Mouse (Mus musculus) retina, embryonic 14.5 days (tissue): ENCODE data around the gene Spaca3.
A peak's percentile ranks its signal among the peaks of the same experiment; 100 is the strongest.

Experiments
- DNase-seq: peaks from one replicate; pipeline ENCODE4 v3.0.0-alpha.2; 2015; ENCODE audit warnings: low spot score

Spaca3 gene

GRCm38 (mm10) chr11:80868039-80868438, 9.9 kb downstream of the Spaca3 start:
- no peak for DNase-seq

DNA sequence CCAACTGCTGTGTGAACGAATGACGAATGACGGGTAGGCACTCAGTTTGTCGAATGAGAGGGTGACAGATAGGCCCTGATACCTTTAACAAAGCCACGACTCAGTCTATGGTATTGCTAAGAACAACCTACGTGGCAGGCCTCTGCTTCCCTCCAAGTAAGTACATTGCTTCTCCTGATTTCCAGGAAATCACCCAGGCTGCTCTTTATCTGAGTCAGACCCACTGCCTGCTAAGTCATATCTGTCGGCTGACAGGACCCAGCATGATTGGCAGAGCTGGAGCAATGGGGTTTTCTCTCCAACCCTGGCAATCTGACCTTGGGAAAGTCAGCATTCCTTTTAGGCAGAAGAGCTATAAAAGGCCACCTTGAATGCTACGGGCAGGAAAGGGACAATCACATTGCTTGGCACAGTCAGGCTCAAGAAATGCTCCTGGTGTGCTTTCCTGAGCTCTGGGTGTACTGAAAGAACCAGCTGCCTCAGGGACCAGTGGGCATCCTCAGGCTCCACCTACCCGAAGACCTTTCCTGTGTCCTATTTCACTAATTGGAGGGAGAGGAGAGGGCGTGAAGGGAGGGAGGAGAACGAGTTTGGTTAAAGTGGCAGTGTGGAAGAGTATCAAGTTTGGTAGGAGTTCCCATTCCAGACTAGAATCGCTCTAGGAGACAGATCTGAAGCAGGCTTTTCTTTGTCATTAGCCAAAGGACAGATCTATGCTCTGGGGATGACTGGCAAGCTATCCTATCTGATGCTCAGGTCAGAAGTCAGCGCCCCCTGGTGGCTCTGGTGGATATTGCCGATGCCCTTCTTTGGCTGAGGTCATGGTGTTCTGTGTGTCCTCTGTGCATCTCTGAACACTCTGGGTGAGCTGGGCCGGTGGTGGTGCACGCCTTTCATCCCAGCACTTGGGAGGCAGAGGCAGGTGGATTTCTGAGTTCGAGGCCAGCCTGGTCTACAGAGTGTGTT, 14.6 kb downstream of the Spaca3 start:
- peak; percentile 85 for DNase-seq

GRCm38 (mm10) chr11:80877131-80877651, 19.0 kb downstream of the Spaca3 start:
- DNase-seq = peak; percentile 63

GRCm38 (mm10) chr11:80878026-80878425, 19.9 kb downstream of the Spaca3 start:
- no peak for DNase-seq

GRCm38 (mm10) chr11:80882229-80882810, 24.2 kb downstream of the Spaca3 start:
- no peak for DNase-seq

DNA sequence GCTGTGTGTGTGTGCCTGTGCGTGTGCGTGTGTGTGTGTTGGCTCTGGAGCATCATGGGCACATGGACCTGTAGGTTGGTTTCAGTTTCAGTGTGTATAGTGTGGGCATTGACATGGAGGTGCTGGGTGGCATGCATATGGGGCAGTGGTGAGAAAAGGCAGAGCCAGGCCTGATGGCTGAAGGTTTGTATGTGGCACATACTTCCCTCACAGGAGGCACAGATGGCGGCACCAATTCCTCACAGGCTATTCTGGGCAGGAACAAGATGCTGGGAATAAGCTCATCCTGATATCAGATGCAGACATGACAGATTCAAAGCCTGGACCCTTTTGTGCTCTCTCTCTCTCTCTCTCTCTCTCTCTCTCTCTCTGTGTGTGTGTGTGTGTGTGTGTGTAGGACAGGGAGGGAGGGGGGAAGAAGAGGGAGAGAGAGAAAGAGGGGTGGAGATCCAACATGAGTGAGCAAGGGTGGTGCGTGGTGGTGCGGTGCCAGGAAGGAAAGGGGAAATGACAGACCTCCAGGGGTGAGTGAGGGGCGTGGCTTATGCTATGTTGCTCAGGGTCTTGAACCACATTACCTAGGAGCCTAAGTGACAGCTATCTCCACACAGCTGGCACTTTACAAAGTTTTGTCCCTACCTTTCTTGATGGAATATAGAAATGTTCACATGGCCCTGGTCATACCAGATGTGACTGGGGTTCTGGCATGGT, 26.5 kb downstream of the Spaca3 start:
- DNase-seq = no peak

GRCm38 (mm10) chr11:80886365-80886764, 28.2 kb downstream of the Spaca3 start:
- DNase-seq = no peak

- DNase-seq = no peak
Observed at GRCm38 (mm10) chr11:80887021-80887420, 28.9 kb downstream of the Spaca3 start.

DNA sequence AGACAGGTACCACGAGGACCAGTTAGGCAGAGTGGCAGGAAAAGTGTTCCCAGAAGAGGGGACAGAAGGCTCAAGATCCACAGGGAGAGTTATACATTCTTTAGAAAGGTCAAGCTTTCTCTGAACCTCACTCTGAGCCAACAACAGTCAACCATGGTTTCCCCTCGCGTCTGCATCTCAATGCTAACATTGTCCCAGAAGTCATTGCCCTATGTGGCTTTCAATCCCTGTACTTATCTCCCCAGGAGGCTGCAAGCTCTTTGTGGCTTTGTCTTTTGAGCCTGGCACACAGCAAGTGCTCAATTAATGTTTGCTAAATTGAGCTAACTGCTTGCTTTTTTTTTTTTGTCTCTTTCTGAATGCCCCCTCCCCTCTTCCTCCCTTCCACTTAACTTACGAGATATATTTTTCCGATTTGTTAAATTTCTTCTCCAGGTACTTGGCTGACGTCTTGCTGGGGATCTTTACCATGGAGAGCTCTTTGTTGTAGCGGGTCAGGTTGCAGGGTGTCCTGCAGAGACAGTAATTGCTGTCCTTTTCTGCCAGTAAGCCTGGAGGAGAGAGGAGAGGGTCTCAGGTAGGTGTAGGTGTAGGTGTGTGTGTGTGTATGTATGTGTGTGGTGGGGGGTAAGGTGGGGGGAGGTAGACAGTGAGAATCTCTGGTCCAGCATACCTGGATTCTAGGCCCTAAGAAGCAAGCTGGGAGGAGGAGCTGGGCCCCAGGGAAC, 31.3 kb downstream of the Spaca3 start:
- no peak for DNase-seq

DNA sequence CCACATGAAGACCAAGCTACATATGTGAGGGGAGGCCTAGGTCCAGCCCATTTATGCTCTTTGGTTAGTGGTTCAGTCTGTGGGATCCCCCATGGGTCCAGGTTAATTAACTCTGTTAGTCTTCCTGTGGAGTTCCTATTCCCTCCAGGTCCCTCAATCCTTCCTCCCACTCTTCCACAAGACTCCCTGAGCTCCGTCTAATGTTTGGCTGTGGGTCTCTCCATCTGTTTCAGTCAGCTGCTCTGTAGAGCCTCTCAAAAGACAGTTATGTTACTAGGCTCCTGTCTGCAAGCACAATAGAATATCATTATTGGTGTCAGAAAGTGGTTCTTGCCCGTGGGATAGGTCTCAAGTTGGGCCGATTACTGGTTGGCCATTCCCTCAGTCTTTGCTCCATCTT, 37.7 kb downstream of the Spaca3 start:
- no peak for DNase-seq

- no peak for DNase-seq
Observed at GRCm38 (mm10) chr11:80900555-80900954, 42.4 kb downstream of the Spaca3 start.

GRCm38 (mm10) chr11:80902664-80903063, 44.5 kb downstream of the Spaca3 start:
- DNase-seq = no peak

DNA sequence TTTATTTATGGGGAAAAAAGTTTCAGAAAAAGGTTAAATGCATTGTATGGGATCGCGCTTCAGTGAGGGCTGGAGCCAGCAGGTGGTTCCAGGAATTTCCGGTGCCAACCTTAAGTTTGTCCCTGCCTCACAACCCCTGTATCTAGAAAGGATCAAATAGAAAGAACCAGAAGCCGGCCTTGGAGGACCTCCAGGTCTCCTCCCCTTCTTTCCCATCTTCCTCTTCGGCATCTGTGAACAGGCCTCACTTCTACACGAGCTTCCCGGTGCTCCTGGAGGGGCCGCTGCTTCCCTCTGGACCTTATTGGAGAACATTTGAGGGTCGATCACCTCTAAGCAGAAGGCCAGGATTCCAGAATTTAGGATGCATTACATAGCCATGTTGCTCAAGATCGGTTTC, 45.3 kb downstream of the Spaca3 start:
- no peak for DNase-seq

DNA sequence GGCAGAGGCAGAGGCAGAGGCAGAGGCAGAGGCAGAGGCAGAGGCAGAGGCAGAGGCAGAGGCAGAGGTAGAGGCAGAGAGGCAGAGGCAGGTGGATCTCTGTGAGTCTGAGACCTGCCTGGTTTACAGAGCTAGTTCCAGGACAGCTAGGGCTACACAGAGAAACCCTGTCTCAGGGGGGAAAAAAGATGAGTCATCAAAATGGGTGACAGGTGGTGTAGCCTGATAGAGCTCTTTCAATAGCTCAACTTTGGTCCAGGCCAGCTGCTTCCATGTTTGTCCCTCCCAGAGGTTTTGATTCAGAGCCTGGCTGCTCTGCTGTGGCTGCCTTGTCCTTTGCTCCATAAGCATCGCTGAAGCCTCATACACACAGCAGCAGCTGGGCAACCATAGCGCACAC, 46.4 kb downstream of the Spaca3 start:
- peak; percentile 33 for DNase-seq

DNA sequence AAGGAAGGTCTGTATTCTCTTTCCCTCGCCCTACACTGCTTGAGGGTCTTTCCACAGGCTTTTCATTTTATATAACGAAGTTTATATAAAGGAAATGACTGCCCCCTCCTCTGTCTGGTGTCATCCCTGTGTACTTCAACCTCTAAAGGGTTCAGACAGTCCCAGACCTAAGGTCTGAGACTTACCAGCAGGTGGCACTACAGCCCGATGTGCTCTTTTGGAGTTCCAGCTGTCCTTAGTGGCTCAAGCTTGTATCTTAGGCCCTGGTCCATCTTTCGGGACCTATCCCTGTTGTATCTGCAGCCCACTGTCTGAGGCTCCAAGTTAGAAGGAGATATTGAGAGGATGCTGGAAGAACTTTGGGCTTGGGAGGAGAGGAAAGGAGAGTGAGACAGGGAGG, 48.3 kb downstream of the Spaca3 start:
- DNase-seq = peak; percentile 87

- no peak for DNase-seq
Observed at GRCm38 (mm10) chr11:80907820-80908219, 49.7 kb downstream of the Spaca3 start.

DNA sequence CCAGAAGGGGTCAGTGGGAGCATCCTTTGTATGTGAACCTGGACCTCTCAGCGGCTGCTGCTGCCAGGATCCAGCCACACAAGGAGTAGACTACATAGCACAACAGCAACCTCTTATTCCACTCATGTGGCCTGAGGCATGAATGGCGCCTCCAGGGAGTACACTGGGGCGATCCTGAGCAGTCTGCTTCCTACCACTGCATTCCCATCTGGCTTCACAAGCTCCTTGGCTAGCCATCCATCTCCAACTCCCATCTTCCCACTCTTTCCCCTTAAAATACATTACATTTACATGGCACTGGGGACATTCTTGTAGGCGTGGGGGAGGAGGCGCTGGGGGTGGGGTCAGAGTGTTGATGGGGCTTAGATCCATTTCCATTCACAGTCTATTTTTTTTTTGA, 54.6 kb downstream of the Spaca3 start:
- no peak for DNase-seq

DNA sequence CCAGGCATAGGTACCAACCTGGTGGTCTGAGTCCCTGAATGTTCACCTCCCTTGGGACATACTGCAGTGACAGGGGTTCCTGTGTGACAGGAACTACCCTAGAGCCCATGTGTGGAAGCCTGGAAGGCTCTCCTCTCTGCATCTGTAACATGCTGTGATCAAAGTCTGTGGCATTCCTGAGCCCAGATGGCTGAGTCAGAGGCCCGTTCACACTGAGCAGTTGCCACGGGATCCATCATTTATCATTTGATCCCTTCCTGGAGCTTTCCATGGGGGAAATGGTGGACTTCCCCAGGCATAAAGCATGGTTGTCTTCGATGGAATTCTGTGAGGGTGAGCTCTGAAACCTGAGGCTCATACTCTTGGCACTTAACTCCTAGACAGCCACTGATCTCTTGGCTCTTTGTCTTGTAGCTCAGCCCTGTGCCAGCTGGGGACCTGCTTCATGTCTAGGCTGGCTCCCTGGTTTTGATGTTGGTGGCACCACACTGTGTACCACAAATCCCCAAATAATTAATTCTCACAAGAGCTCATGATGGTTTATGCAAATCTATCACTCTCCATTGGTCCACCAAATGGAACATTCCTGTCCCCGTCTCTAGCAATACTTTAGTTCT, 55.4 kb downstream of the Spaca3 start:
- DNase-seq = no peak
